Mouse (Mus musculus) kidney, adult 18-20 months (tissue): Measurements from ENCODE around the gene Fahd2a.
A peak's percentile ranks its signal among the peaks of the same experiment; 100 is the strongest.

Source experiments
- DNase-seq: peaks from one replicate; pipeline ENCODE4 v3.0.0; 2021

Fahd2a gene

GRCm38 (mm10) chr2:127430238-127430637, 14.1 kb downstream of the Fahd2a start:
- DNase-seq: peak; percentile 68

- no peak for DNase-seq
These were observed 19.4 kb downstream of the Fahd2a start, which contains the start of gene Gpat2 for GRCm38 (mm10) chr2:127424977-127425376. TSS of gene Gpat2 (plus strand) at chr2:127425199.

- peak; percentile 55 for DNase-seq
These were observed 25.9 kb downstream of the Fahd2a start for GRCm38 (mm10) chr2:127418266-127418970.

GRCm38 (mm10) chr2:127416706-127417105, 27.7 kb downstream of the Fahd2a start:
- peak; percentile 70 for DNase-seq

- peak; percentile 87 for DNase-seq
These were observed 28.6 kb downstream of the Fahd2a start for GRCm38 (mm10) chr2:127415806-127416205.

GRCm38 (mm10) chr2:127411126-127411525, 33.2 kb downstream of the Fahd2a start:
- DNase-seq: no peak

GRCm38 (mm10) chr2:127398738-127399137, 45.6 kb downstream of the Fahd2a start:
- DNase-seq: peak; percentile 18

- no peak for DNase-seq
These were observed 49.7 kb downstream of the Fahd2a start for GRCm38 (mm10) chr2:127394606-127395161.

- no peak for DNase-seq
These were observed 53.0 kb downstream of the Fahd2a start for GRCm38 (mm10) chr2:127391323-127391722.

GRCm38 (mm10) chr2:127390846-127391245, 53.5 kb downstream of the Fahd2a start:
- no peak for DNase-seq

GRCm38 (mm10) chr2:127390352-127390751, 54.0 kb downstream of the Fahd2a start:
- DNase-seq: no peak

- DNase-seq: no peak
These were observed 56.8 kb downstream of the Fahd2a start for GRCm38 (mm10) chr2:127387521-127387920.
